Mouse (Mus musculus) neutrophil, adult 5-6 weeks (primary cell): ENCODE measurements around the gene Add2. TPM values are rescaled to one million over a fixed set of nuclear protein-coding genes. Genes with fewer than 3 reads are reported as not detected.

Experiments used
- ATAC-seq: fragments of 151-379, 151-347 bp; 2 replicates; pipeline ENCODE4 v1.8.0; 2017; ENCODE audit warnings: mild to moderate bottlenecking, moderate TSS enrichment; ENCODE audit not compliant: insufficient number of reproducible peaks, poor library complexity, low FRiP score, severe bottlenecking; ENCODE audit errors: extremely low read depth
- total RNA-seq: library from RNA; stranded (forward); fragments of 200-1000 nt; gene quantifications from 2 replicates; pipeline ENCODE4 v1.2.3, GENCODE M21; 2017

Add2 gene
- total RNA-seq, 1 experiment from 2014 or later = not detected

GRCm38 (mm10) chr6:86161586-86161985 is 133.1 kb downstream of the Add2 start:
- ATAC-seq = no peak

GRCm38 (mm10) chr6:86164028-86164427 is 135.5 kb downstream of the Add2 start:
- no peak for ATAC-seq

GRCm38 (mm10) chr6:86166426-86166825 is 137.9 kb downstream of the Add2 start:
- no peak for ATAC-seq

- no peak for ATAC-seq
These were observed 139.4 kb downstream of the Add2 start for GRCm38 (mm10) chr6:86167851-86168250.

GRCm38 (mm10) chr6:86169166-86169565 is 140.7 kb downstream of the Add2 start:
- ATAC-seq = no peak

Other genes with a start within 250 kb of the Add2 start
- not detected in 2 replicates for gene Nat8f6, start 207.7 kb upstream of the Add2 start, total RNA-seq
- not detected in 2 replicates for gene Nat8f5, start 207.7 kb upstream of the Add2 start, total RNA-seq
- not detected in 2 replicates for gene Nat8, start 196.6 kb upstream of the Add2 start, total RNA-seq
- gene Nat8f2, start 159.5 kb upstream of the Add2 start, total RNA-seq = not detected in 2 replicates
- 2.6 and 3.6 TPM in 2 replicates for gene Nat8f4, start 123.8 kb upstream of the Add2 start, total RNA-seq
- 13.8 and 19.0 TPM in 2 replicates for gene Tprkb, start 116.8 kb upstream of the Add2 start, total RNA-seq
- gene Nat8f1, start 113.0 kb upstream of the Add2 start, total RNA-seq = 3.7 and 11.6 TPM in 2 replicates
- 102 and 134 TPM in 2 replicates for gene Dusp11, start 67.0 kb upstream of the Add2 start, total RNA-seq
- gene Figla, start 12.5 kb upstream of the Add2 start, total RNA-seq = not detected in 2 replicates
- gene Tgfa, start 166.5 kb downstream of the Add2 start, total RNA-seq = 1.3 TPM in 1 of 2 replicates, not detected in the other